Mouse (Mus musculus): ENCODE measurements around the gene Wdr60.

Gene Wdr60

GRCm38 (mm10) chr12:116264756-116265155 lies 1.9 kb upstream of the Wdr60 start:
- no peak for DNase-seq

- no peak for DNase-seq
These were observed 4.5 kb downstream of the Wdr60 start for GRCm38 (mm10) chr12:116258321-116258720.

- DNase-seq, result no peak
These were observed 7.2 kb downstream of the Wdr60 start for GRCm38 (mm10) chr12:116255636-116256035.

- DNase-seq, result no peak
These were observed 8.2 kb downstream of the Wdr60 start for GRCm38 (mm10) chr12:116254652-116255051.

- DNase-seq, result no peak
These were observed 18.2 kb downstream of the Wdr60 start for GRCm38 (mm10) chr12:116244601-116245000.

- no peak for DNase-seq
These were observed 24.0 kb downstream of the Wdr60 start for GRCm38 (mm10) chr12:116238803-116239202.

GRCm38 (mm10) chr12:116238370-116238769 lies 24.5 kb downstream of the Wdr60 start:
- no peak for DNase-seq

- no peak for DNase-seq
These were observed 26.2 kb downstream of the Wdr60 start for GRCm38 (mm10) chr12:116236658-116237057.

GRCm38 (mm10) chr12:116235356-116235755 lies 27.5 kb downstream of the Wdr60 start:
- DNase-seq, result no peak

- DNase-seq, result no peak
These were observed 30.8 kb downstream of the Wdr60 start for GRCm38 (mm10) chr12:116232061-116232460.

GRCm38 (mm10) chr12:116231612-116232011 lies 31.2 kb downstream of the Wdr60 start:
- DNase-seq, result peak; percentile 90

GRCm38 (mm10) chr12:116229451-116229850 lies 33.4 kb downstream of the Wdr60 start:
- DNase-seq, result no peak

- no peak for DNase-seq
These were observed 36.3 kb downstream of the Wdr60 start for GRCm38 (mm10) chr12:116226289-116227057.

- DNase-seq, result no peak
These were observed 39.7 kb downstream of the Wdr60 start for GRCm38 (mm10) chr12:116223107-116223506.

GRCm38 (mm10) chr12:116207486-116207885 lies 55.3 kb downstream of the Wdr60 start:
- no peak for DNase-seq

- no peak for DNase-seq
These were observed 57.1 kb downstream of the Wdr60 start for GRCm38 (mm10) chr12:116205726-116206125.

- peak; percentile 52 for DNase-seq
These were observed 60.4 kb downstream of the Wdr60 start for GRCm38 (mm10) chr12:116202176-116202981.

GRCm38 (mm10) chr12:116198791-116199190 lies 64.0 kb downstream of the Wdr60 start:
- no peak for DNase-seq

GRCm38 (mm10) chr12:116196221-116196620 lies 66.6 kb downstream of the Wdr60 start:
- no peak for DNase-seq

GRCm38 (mm10) chr12:116194641-116195040 lies 68.2 kb downstream of the Wdr60 start:
- DNase-seq, result no peak

GRCm38 (mm10) chr12:116193952-116194351 lies 68.9 kb downstream of the Wdr60 start:
- no peak for DNase-seq

GRCm38 (mm10) chr12:116183212-116183935 lies 79.4 kb downstream of the Wdr60 start:
- DNase-seq, result no peak

GRCm38 (mm10) chr12:116182376-116182775 lies 80.4 kb downstream of the Wdr60 start:
- DNase-seq, result no peak
